Mouse (Mus musculus): Measurements from ENCODE around the gene Ano8. TPM values are rescaled to one million over a fixed set of nuclear protein-coding genes. Genes with fewer than 3 reads are reported as not detected.
"Not testable (repeated sequence)": the region's sequence is repeated elsewhere in the genome, so short reads cannot be mapped to it uniquely, and the experiment has no call there.

The Ano8 gene
- polyA plus RNA-seq, 1 experiment from 2014 or later, result 0.60 TPM

DNA sequence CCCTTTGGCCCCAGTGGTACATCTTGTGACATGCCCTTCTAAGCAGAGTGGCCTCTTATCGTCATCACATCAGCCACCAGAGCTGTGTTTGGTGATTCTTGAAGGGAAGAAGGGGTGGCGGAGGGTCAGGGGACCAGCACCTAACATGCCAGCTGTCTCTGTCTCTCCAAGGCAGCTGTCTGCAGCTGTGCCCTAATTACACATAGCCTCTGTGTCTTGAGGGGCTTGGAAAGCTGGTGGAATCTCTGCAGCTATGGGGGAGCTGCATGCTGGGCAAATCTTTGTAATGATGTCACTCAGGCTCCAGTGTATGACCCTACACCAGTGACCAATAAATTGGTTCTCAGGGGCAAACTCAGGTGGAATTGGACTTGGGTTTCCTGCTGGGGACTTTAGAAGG is 33.1 kb downstream of the Ano8 start:
- no peak overlapping the region for H3K4me3 ChIP-seq (ENCODE audit: low read depth, low read length)
- DNase-seq (ENCODE audit: low spot score) (peak; percentile 24), ATAC-seq (replicated peaks; ENCODE audit: low FRiP score) (no peak)
- H3K9ac ChIP-seq (ENCODE audit: low read depth, low read length), result no peak overlapping the region
- no peak overlapping the region for H3K27ac ChIP-seq (ENCODE audit: low read depth, low read length)
- peaks cover 7% of the 10 kb centered on the region; the same call in 1 of the 2 replicates for H3K4me1 ChIP-seq (replicated peaks; ENCODE audit: control insufficient read depth, insufficient read depth, low read length)
- H3K36me3 ChIP-seq (ENCODE audit: control insufficient read depth, insufficient read depth, low read length), result no peaks in the 10 kb centered on the region
- H3K9me3 ChIP-seq (ENCODE audit: control insufficient read depth, low read length), result no peaks in the 10 kb centered on the region
- 76% methylated on average over 2 of the region's 2 CpGs for WGBS
- H3K27me3 ChIP-seq (replicated peaks; ENCODE audit: control insufficient read depth, insufficient read depth, low read length), result peaks cover 9% of the 10 kb centered on the region; the same call in 1 of the 2 replicates
- H3K4me2 ChIP-seq, result no peak overlapping the region

DNA sequence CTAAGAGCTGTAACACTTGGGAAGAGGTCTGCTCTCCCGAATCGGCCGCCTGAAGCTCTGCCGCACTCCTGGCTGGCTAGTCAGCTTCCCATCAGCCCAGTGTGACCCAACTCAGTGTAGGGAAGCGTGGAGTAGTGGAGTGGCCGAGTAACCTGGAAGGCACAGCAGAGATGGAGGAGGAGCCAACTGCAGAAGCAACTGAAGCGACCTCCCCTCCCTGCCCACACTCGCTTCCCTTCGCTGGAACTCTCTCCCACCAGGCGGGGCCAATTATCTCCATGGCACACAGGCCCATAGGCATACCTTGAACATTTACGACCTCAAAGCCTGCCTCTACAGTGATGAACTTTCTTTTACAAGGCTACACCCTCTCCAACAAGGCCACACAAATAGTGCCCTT is 34.0 kb downstream of the Ano8 start:
- no peak overlapping the region for H3K27ac ChIP-seq (ENCODE audit: low read depth, low read length)
- H3K4me3 ChIP-seq (ENCODE audit: low read depth, low read length), result no peak overlapping the region
- no peak overlapping the region for H3K9ac ChIP-seq (ENCODE audit: low read depth, low read length)
- H3K4me1 ChIP-seq (replicated peaks; ENCODE audit: control insufficient read depth, insufficient read depth, low read length), result peaks cover under 1% of the 10 kb centered on the region; the same call in 1 of the 2 replicates
- no peaks in the 10 kb centered on the region for H3K9me3 ChIP-seq (ENCODE audit: control insufficient read depth, low read length)
- ATAC-seq (replicated peaks; ENCODE audit: low FRiP score) (no peak), DNase-seq (ENCODE audit: low spot score) (peak; percentile 26)
- no peaks in the 10 kb centered on the region for H3K36me3 ChIP-seq (ENCODE audit: control insufficient read depth, insufficient read depth, low read length)
- H3K4me2 ChIP-seq, result no peak overlapping the region
- peaks cover 9% of the 10 kb centered on the region; the same call in 1 of the 2 replicates for H3K27me3 ChIP-seq (replicated peaks; ENCODE audit: control insufficient read depth, insufficient read depth, low read length)
- 50% methylated on average over 11 of the region's 11 CpGs for WGBS

DNA sequence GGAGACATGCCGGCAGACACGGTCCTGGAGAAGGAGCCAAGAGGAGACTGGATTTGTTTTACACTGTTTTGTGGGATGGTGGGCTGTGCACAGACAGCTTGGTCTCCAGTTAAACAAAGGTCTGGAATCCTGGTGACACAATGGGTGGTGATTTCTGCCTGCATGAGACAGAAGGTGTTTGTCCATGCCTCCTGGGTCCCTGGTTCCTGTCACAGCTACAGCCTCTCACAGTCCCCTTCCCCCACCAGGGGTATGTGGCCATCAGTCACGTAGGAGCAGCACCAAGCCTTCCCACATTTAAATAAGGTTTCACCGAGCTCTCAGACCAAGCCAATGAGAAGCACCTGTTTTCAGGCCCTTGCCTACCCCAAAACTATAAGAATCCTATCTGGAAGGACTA is 34.4 kb downstream of the Ano8 start:
- no peak for DNase-seq (ENCODE audit: low spot score)
- no peaks in the 10 kb centered on the region for H3K36me3 ChIP-seq (ENCODE audit: control insufficient read depth, insufficient read depth, low read length)
- 70% methylated on average over 4 of the region's 4 CpGs for WGBS
- no peak for ATAC-seq (replicated peaks; ENCODE audit: low FRiP score)
- H3K4me1 ChIP-seq (replicated peaks; ENCODE audit: control insufficient read depth, insufficient read depth, low read length), result no peaks in the 10 kb centered on the region
- no peak overlapping the region for H3K4me2 ChIP-seq
- no peaks in the 10 kb centered on the region for H3K9me3 ChIP-seq (ENCODE audit: control insufficient read depth, low read length)
- H3K4me3 ChIP-seq (ENCODE audit: low read depth, low read length), result no peak overlapping the region
- H3K27me3 ChIP-seq (replicated peaks; ENCODE audit: control insufficient read depth, insufficient read depth, low read length), result peaks cover 6% of the 10 kb centered on the region; the same call in 1 of the 2 replicates
- H3K27ac ChIP-seq (ENCODE audit: low read depth, low read length), result no peak overlapping the region
- no peak overlapping the region for H3K9ac ChIP-seq (ENCODE audit: low read depth, low read length)

DNA sequence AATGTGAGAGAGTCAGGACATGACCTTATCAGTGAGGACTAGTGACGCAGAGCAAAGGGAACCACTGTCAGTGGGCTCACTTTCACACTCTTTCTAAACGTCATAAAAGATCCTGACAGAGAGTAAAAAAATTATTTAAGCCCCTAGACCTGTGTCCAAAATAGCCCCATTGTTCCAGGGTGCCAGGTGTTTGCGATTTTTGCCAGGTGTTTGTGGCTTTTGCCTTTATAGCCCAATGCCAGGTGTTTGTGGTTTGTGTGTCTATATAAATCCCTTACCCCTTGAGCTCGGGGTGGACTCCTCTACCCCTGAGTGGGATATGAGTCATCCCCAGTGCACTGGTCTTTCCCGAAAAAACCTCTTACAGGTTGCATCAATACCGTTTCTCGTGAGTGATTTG is 40.7 kb downstream of the Ano8 start:
- WGBS, result 70% methylated on average over 7 of the region's 7 CpGs
- ATAC-seq (replicated peaks; ENCODE audit: low FRiP score), result no peak
- H3K36me3 ChIP-seq (ENCODE audit: control insufficient read depth, insufficient read depth, low read length), result no peaks in the 10 kb centered on the region
- DNase-seq (ENCODE audit: low spot score), result no peak
- H3K4me2 ChIP-seq, result no peak overlapping the region
- no peak overlapping the region for H3K9ac ChIP-seq (ENCODE audit: low read depth, low read length)
- H3K4me1 ChIP-seq (replicated peaks; ENCODE audit: control insufficient read depth, insufficient read depth, low read length), result no peaks in the 10 kb centered on the region
- no peaks in the 10 kb centered on the region for H3K9me3 ChIP-seq (ENCODE audit: control insufficient read depth, low read length)
- 0 out of 2 replicates have a peak, but pooled peaks cover 3% of the 10 kb centered on the region for H3K27me3 ChIP-seq (replicated peaks; ENCODE audit: control insufficient read depth, insufficient read depth, low read length)
- H3K4me3 ChIP-seq (ENCODE audit: low read depth, low read length), result no peak overlapping the region
- no peak overlapping the region for H3K27ac ChIP-seq (ENCODE audit: low read depth, low read length)

- Histone ChIP-seq H3K27ac (ENCODE audit: low read depth, low read length) (no peak overlapping the region), H3K27me3 (replicated peaks; ENCODE audit: control insufficient read depth, insufficient read depth, low read length) (0 out of 2 replicates have a peak, but pooled peaks cover 3% of the 10 kb centered on the region), H3K36me3 (ENCODE audit: control insufficient read depth, insufficient read depth, low read length) (no peaks in the 10 kb centered on the region), H3K4me1 (replicated peaks; ENCODE audit: control insufficient read depth, insufficient read depth, low read length) (no peaks in the 10 kb centered on the region), H3K4me2 (no peak overlapping the region), H3K9me3 (ENCODE audit: control insufficient read depth, low read length) (no peaks in the 10 kb centered on the region), H3K9ac (ENCODE audit: low read depth, low read length) (no peak overlapping the region), H3K4me3 (ENCODE audit: low read depth, low read length) (no peak overlapping the region)
- DNase-seq (ENCODE audit: low spot score), result no peak
- WGBS, result 1% methylated on average over 7 of the region's 7 CpGs
- ATAC-seq (replicated peaks; ENCODE audit: low FRiP score), result no peak
These were observed 44.4 kb downstream of the Ano8 start for GRCm38 (mm10) chr8:71441404-71441803.

DNA sequence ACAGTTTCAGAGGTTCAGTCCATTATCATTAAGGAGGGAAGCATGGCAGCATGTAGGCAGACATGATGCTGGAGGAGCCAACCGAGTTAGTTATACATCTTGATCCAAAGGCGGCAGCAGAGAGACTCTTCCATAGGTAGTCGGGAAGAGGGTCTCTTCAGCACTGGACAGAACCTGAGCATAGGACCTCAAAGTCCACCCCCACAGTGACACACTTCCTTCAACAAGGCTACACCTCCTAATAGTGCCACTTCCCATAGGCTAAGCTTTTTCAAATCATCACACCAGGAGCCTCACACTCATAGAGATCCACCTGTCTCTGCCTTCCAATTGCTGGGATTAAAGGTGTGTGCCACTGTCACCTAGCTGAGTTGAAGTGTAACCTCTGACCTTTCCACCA is 48.7 kb downstream of the Ano8 start:
- no peak for DNase-seq (ENCODE audit: low spot score)
- Histone ChIP-seq H3K36me3 (ENCODE audit: control insufficient read depth, insufficient read depth, low read length) (no peaks in the 10 kb centered on the region), H3K4me2 (no peak overlapping the region), H3K27ac (ENCODE audit: low read depth, low read length) (no peak overlapping the region), H3K27me3 (replicated peaks; ENCODE audit: control insufficient read depth, insufficient read depth, low read length) (no peaks in the 10 kb centered on the region), H3K4me3 (ENCODE audit: low read depth, low read length) (no peak overlapping the region), H3K9me3 (ENCODE audit: control insufficient read depth, low read length) (no peaks in the 10 kb centered on the region), H3K4me1 (replicated peaks; ENCODE audit: control insufficient read depth, insufficient read depth, low read length) (no peaks in the 10 kb centered on the region), H3K9ac (ENCODE audit: low read depth, low read length) (no peak overlapping the region)
- WGBS, result 29% methylated on average over 3 of the region's 3 CpGs
- no peak for ATAC-seq (replicated peaks; ENCODE audit: low FRiP score)

GRCm38 (mm10) chr8:71432935-71433334 is 52.8 kb downstream of the Ano8 start:
- not testable (repeated sequence) for H3K4me2 ChIP-seq; H3K27ac ChIP-seq (ENCODE audit: low read depth, low read length); ATAC-seq (replicated peaks; ENCODE audit: low FRiP score); H3K36me3 ChIP-seq (ENCODE audit: control insufficient read depth, insufficient read depth, low read length); DNase-seq (ENCODE audit: low spot score); H3K4me1 ChIP-seq (replicated peaks; ENCODE audit: control insufficient read depth, insufficient read depth, low read length); H3K27me3 ChIP-seq (replicated peaks; ENCODE audit: control insufficient read depth, insufficient read depth, low read length); H3K9me3 ChIP-seq (ENCODE audit: control insufficient read depth, low read length); H3K4me3 ChIP-seq (ENCODE audit: low read depth, low read length); H3K9ac ChIP-seq (ENCODE audit: low read depth, low read length)
- WGBS, result 84% methylated on average over 1 of the region's 1 CpGs

Other genes starting within 250 kb of the Ano8 start
- gene Myo9b, start 213.2 kb downstream of the Ano8 start, polyA plus RNA-seq (2014; fragmentation: Nextera tagmentation; extraction: Ambion mirVana), result 19.0 and 20.2 TPM in 2 replicates
- 73.3 and 77.0 TPM in 2 replicates for gene Haus8, start 213.0 kb downstream of the Ano8 start, polyA plus RNA-seq (2014; fragmentation: Nextera tagmentation; extraction: Ambion mirVana)
- gene Use1, start 119.1 kb downstream of the Ano8 start, polyA plus RNA-seq (2014; fragmentation: Nextera tagmentation; extraction: Ambion mirVana), result 86.9 and 97.8 TPM in 2 replicates
- 5.8 and 6.9 TPM in 2 replicates for gene Ocel1, start 114.7 kb downstream of the Ano8 start, polyA plus RNA-seq (2014; fragmentation: Nextera tagmentation; extraction: Ambion mirVana)
- 43.7 and 44.6 TPM in 2 replicates for gene Nr2f6, start 104.0 kb downstream of the Ano8 start, polyA plus RNA-seq (2014; fragmentation: Nextera tagmentation; extraction: Ambion mirVana)
- gene Ushbp1, start 90.2 kb downstream of the Ano8 start, polyA plus RNA-seq (2014; fragmentation: Nextera tagmentation; extraction: Ambion mirVana), result 6.6 and 6.7 TPM in 2 replicates
- gene Babam1, start 89.1 kb downstream of the Ano8 start, polyA plus RNA-seq (2014; fragmentation: Nextera tagmentation; extraction: Ambion mirVana), result 102 and 111 TPM in 2 replicates
- gene Ankle1, start 80.0 kb downstream of the Ano8 start, polyA plus RNA-seq (2014; fragmentation: Nextera tagmentation; extraction: Ambion mirVana), result 43.9 and 52.9 TPM in 2 replicates
- gene Abhd8, start 22.3 kb downstream of the Ano8 start, polyA plus RNA-seq (2014; fragmentation: Nextera tagmentation; extraction: Ambion mirVana), result 20.6 and 21.4 TPM in 2 replicates
- 215 and 229 TPM in 2 replicates for gene Mrpl34, start 21.0 kb downstream of the Ano8 start, polyA plus RNA-seq (2014; fragmentation: Nextera tagmentation; extraction: Ambion mirVana)
- gene Dda1, start 16.8 kb downstream of the Ano8 start, polyA plus RNA-seq (2014; fragmentation: Nextera tagmentation; extraction: Ambion mirVana), result 94.1 and 98.2 TPM in 2 replicates
- 9.5 and 10.4 TPM in 2 replicates for gene Gtpbp3, start 2.1 kb upstream of the Ano8 start, polyA plus RNA-seq (2014; fragmentation: Nextera tagmentation; extraction: Ambion mirVana)
- 56.0 and 57.3 TPM in 2 replicates for gene Plvap, start 25.8 kb upstream of the Ano8 start, polyA plus RNA-seq (2014; fragmentation: Nextera tagmentation; extraction: Ambion mirVana)
- gene Ccdc194, start 39.7 kb upstream of the Ano8 start, polyA plus RNA-seq (2014; fragmentation: Nextera tagmentation; extraction: Ambion mirVana), result 0.16 and 0.44 TPM in 2 replicates
- gene Bst2, start 51.5 kb upstream of the Ano8 start, polyA plus RNA-seq (2014; fragmentation: Nextera tagmentation; extraction: Ambion mirVana), result 21.9 and 24.0 TPM in 2 replicates
- 68.1 and 71.0 TPM in 2 replicates for gene Mvb12a, start 57.0 kb upstream of the Ano8 start, polyA plus RNA-seq (2014; fragmentation: Nextera tagmentation; extraction: Ambion mirVana)
- gene Tmem221, start 72.9 kb upstream of the Ano8 start, polyA plus RNA-seq (2014; fragmentation: Nextera tagmentation; extraction: Ambion mirVana), result 0.53 and 1.1 TPM in 2 replicates
- gene Nxnl1, start 80.6 kb upstream of the Ano8 start, polyA plus RNA-seq (2014; fragmentation: Nextera tagmentation; extraction: Ambion mirVana), result 0.23 and 0.30 TPM in 2 replicates
- gene Slc27a1, start 82.9 kb upstream of the Ano8 start, polyA plus RNA-seq (2014; fragmentation: Nextera tagmentation; extraction: Ambion mirVana), result 6.2 and 7.0 TPM in 2 replicates
- 200 TPM in 2 replicates for gene Pgls, start 106.2 kb upstream of the Ano8 start, polyA plus RNA-seq (2014; fragmentation: Nextera tagmentation; extraction: Ambion mirVana)
- gene Fam129c, start 111.7 kb upstream of the Ano8 start, polyA plus RNA-seq (2014; fragmentation: Nextera tagmentation; extraction: Ambion mirVana), result 0.88 and 3.8 TPM in 2 replicates
- gene Colgalt1, start 125.0 kb upstream of the Ano8 start, polyA plus RNA-seq (2014; fragmentation: Nextera tagmentation; extraction: Ambion mirVana), result 45.2 and 45.4 TPM in 2 replicates
- gene Unc13a, start 185.8 kb upstream of the Ano8 start, polyA plus RNA-seq (2014; fragmentation: Nextera tagmentation; extraction: Ambion mirVana), result 0.41 and 0.45 TPM in 2 replicates
- 10.1 and 11.0 TPM in 2 replicates for gene Jak3, start 190.3 kb upstream of the Ano8 start, polyA plus RNA-seq (2014; fragmentation: Nextera tagmentation; extraction: Ambion mirVana)
- 1.3 and 2.0 TPM in 2 replicates for gene Insl3, start 203.3 kb upstream of the Ano8 start, polyA plus RNA-seq (2014; fragmentation: Nextera tagmentation; extraction: Ambion mirVana)
- 2.1 and 2.9 TPM in 2 replicates for gene B3gnt3, start 215.8 kb upstream of the Ano8 start, polyA plus RNA-seq (2014; fragmentation: Nextera tagmentation; extraction: Ambion mirVana)
- gene Fcho1, start 239.8 kb upstream of the Ano8 start, polyA plus RNA-seq (2014; fragmentation: Nextera tagmentation; extraction: Ambion mirVana), result 20.8 and 21.1 TPM in 2 replicates

All from liver, embryonic 11.5 days (tissue).